Mouse (Mus musculus) heart, postnatal 0 days (tissue): Measurements from ENCODE around the gene Kcnq1. TPM values are rescaled to one million over a fixed set of nuclear protein-coding genes. Genes with fewer than 3 reads are reported as not detected.

Experiments
- ATAC-seq: fragments of 200-750 bp; cut with Nextera tagmentation; 2 replicates; pipeline ENCODE4 v1.8.0; 2017; ENCODE audit warnings: low read depth, moderate number of reproducible peaks, moderate library complexity; ENCODE audit not compliant: insufficient read depth
- DNase-seq: peaks from one replicate; pipeline ENCODE4 v3.0.0-alpha.2; 2016; ENCODE audit warnings: low spot score
- H3K27ac ChIP-seq: fragments of 300-500 bp; sonication (generic); 2 replicates; pipeline ENCODE4 v1.5.1; 2014; ENCODE audit warnings: low read depth, mild to moderate bottlenecking
- H3K27me3 ChIP-seq: fragments of 300-500 bp; sonication (generic); 2 replicates; pipeline ENCODE4 v1.6.1; 2014; ENCODE audit warnings: low read length, mixed read lengths; ENCODE audit not compliant: control insufficient read depth, insufficient read depth
- H3K36me3 ChIP-seq: fragments of 300-500 bp; sonication (generic); replicated peaks from 2 replicates; pipeline ENCODE4 v1.6.1; 2014; ENCODE audit warnings: low read length, mixed read lengths; ENCODE audit not compliant: control insufficient read depth, insufficient read depth
- H3K4me1 ChIP-seq: fragments of 300-500 bp; sonication (generic); 2 replicates; pipeline ENCODE4 v1.6.1; 2014; ENCODE audit warnings: antibody characterized with exemption; ENCODE audit not compliant: control insufficient read depth, insufficient read depth
- H3K4me2 ChIP-seq: fragments of 300-500 bp; sonication (generic); 2 replicates; pipeline ENCODE4 v1.6.1; 2014; ENCODE audit warnings: low read depth, mild to moderate bottlenecking, low read length, moderate library complexity
- H3K4me3 ChIP-seq: fragments of 300-500 bp; sonication (generic); 2 replicates; pipeline ENCODE4 v1.5.1; 2014; ENCODE audit warnings: low read depth, low read length
- H3K9ac ChIP-seq: fragments of 300-500 bp; sonication (generic); replicated peaks from 2 replicates; pipeline ENCODE4 v1.6.1; 2014; ENCODE audit warnings: low read depth, low read length, mixed read lengths
- H3K9me3 ChIP-seq: fragments of 300-500 bp; sonication (generic); replicated peaks from 2 replicates; pipeline ENCODE4 v1.6.1; 2016; ENCODE audit warnings: low read length; ENCODE audit not compliant: control insufficient read depth
- CTCF ChIP-seq: IDR thresholded peaks from 2 replicates; pipeline ENCODE4 v1.5.1; 2016; ENCODE audit warnings: antibody characterized with exemption, control low read depth, low read depth
- EP300 ChIP-seq: IDR thresholded peaks from 2 replicates; pipeline ENCODE4 v1.6.1; 2016; ENCODE audit warnings: antibody characterized with exemption, low read depth
- WGBS: fragments of 180-500 bp; shearing (Covaris S2); extraction: QIAGEN DNeasy Blood & Tissue Kit; methylation state at CpG from one replicate; pipeline ENCODE4 v1.1.7; 2014; 5-methylcytosine and 5-hydroxymethylcytosine counted together
- polyA plus RNA-seq: library from polyadenylated mRNA; unstranded; fragments of >200 nt; fragmentation: Nextera tagmentation; extraction: Ambion mirVana; gene quantifications from 2 replicates; pipeline ENCODE4 v1.2.1, GENCODE M21; 2015
- total RNA-seq: library from RNA; depleted of rRNA; stranded (reverse); fragments of >200 nt; gene quantifications from 2 replicates; pipeline ENCODE4 v1.2.3, GENCODE M21; 2014; ENCODE audit warnings: low replicate concordance; rRNA removed

Kcnq1 gene
- total and polyA plus RNA-seq, 2 experiments from 2014 or later: 37.2 to 75.9 TPM

GRCm38 (mm10) chr7:143467714-143468113 is 361.6 kb downstream of the Kcnq1 start:
- no peaks in the 10 kb centered on the region for H3K9me3 ChIP-seq
- no peak for ATAC-seq
- 33% methylated on average over 6 of the region's 6 CpGs for WGBS
- TF ChIP-seq CTCF (no peak), EP300 (no peak)
- no peak overlapping the region for H3K4me3 ChIP-seq
- no peak overlapping the region for H3K9ac ChIP-seq
- H3K4me2 ChIP-seq: no peak overlapping the region
- peaks cover 10% of the 10 kb centered on the region; the same call in 1 of the 2 replicates for H3K4me1 ChIP-seq
- no peak overlapping the region for H3K27ac ChIP-seq
- DNase-seq: no peak
- H3K36me3 ChIP-seq: no peaks in the 10 kb centered on the region
- H3K27me3 ChIP-seq: no peaks in the 10 kb centered on the region

GRCm38 (mm10) chr7:143469946-143470345 is 363.8 kb downstream of the Kcnq1 start:
- H3K36me3 ChIP-seq: no peaks in the 10 kb centered on the region
- H3K4me2 ChIP-seq: no peak overlapping the region
- no peak overlapping the region for H3K9ac ChIP-seq
- WGBS: 10% methylated on average over 8 of the region's 8 CpGs
- no peak overlapping the region for H3K27ac ChIP-seq
- no peak overlapping the region for H3K4me3 ChIP-seq
- DNase-seq: peak; percentile 70
- no peaks in the 10 kb centered on the region for H3K4me1 ChIP-seq
- ATAC-seq: peak; percentile 47; the same call in 1 of the 2 replicates
- no peaks in the 10 kb centered on the region for H3K27me3 ChIP-seq
- no peaks in the 10 kb centered on the region for H3K9me3 ChIP-seq
- TF ChIP-seq CTCF (peak; percentile 87), EP300 (no peak)

- no peaks in the 10 kb centered on the region for H3K36me3 ChIP-seq
- no peak within 1 kb of the TSS for H3K4me3 ChIP-seq
- no peak within 1 kb of the TSS for H3K27ac ChIP-seq
- DNase-seq (peak; percentile 28), ATAC-seq (no peak)
- no peaks in the 10 kb centered on the region for H3K27me3 ChIP-seq
- no peak within 1 kb of the TSS for H3K4me2 ChIP-seq
- WGBS: 27% methylated on average over 4 of the region's 4 CpGs
- no peaks in the 10 kb centered on the region for H3K9me3 ChIP-seq
- H3K9ac ChIP-seq: no peak within 1 kb of the TSS
- TF ChIP-seq CTCF (no peak), EP300 (no peak)
- no peaks in the 10 kb centered on the region for H3K4me1 ChIP-seq
Observed at GRCm38 (mm10) chr7:143473347-143474101, 367.4 kb downstream of the Kcnq1 start, which contains the start of gene Slc22a18. Gene Slc22a18, plus strand, starts transcription at chr7:143473736.

GRCm38 (mm10) chr7:143474811-143475210 is 368.6 kb downstream of the Kcnq1 start:
- no peak overlapping the region for H3K9ac ChIP-seq
- H3K4me3 ChIP-seq: no peak overlapping the region
- no peak overlapping the region for H3K27ac ChIP-seq
- no peak for DNase-seq
- H3K4me2 ChIP-seq: no peak overlapping the region
- TF ChIP-seq CTCF (no peak), EP300 (no peak)
- H3K4me1 ChIP-seq: no peaks in the 10 kb centered on the region
- no peaks in the 10 kb centered on the region for H3K9me3 ChIP-seq
- no peak for ATAC-seq
- WGBS: 38% methylated on average over 10 of the region's 10 CpGs
- no peaks in the 10 kb centered on the region for H3K27me3 ChIP-seq
- H3K36me3 ChIP-seq: no peaks in the 10 kb centered on the region

- Histone ChIP-seq H3K4me1 (no peaks in the 10 kb centered on the region), H3K36me3 (no peaks in the 10 kb centered on the region), H3K27me3 (0 out of 2 replicates have a peak, but pooled peaks cover 2% of the 10 kb centered on the region), H3K9ac (no peak overlapping the region), H3K4me3 (no peak overlapping the region), H3K4me2 (no peak overlapping the region), H3K9me3 (no peaks in the 10 kb centered on the region), H3K27ac (no peak overlapping the region)
- DNase-seq: no peak
- ATAC-seq: no peak
- TF ChIP-seq CTCF (no peak), EP300 (no peak)
- WGBS: 49% methylated on average over 11 of the region's 11 CpGs
Observed at GRCm38 (mm10) chr7:143475876-143476275, 369.7 kb downstream of the Kcnq1 start.

Other genes starting within 250 kb of the Kcnq1 start
- 0.15 TPM in 2 replicates for gene Th, start 175.2 kb upstream of the Kcnq1 start, total RNA-seq
- gene Th, start 175.2 kb upstream of the Kcnq1 start, polyA plus RNA-seq: 0.19 and 0.81 TPM in 2 replicates
- not detected in 2 replicates for gene Ascl2, start 137.1 kb upstream of the Kcnq1 start, total RNA-seq
- gene Ascl2, start 137.1 kb upstream of the Kcnq1 start, polyA plus RNA-seq: not detected in 2 replicates
- 0.46 and 0.50 TPM in 2 replicates for gene Tspan32, start 101.3 kb upstream of the Kcnq1 start, total RNA-seq
- gene Tspan32, start 101.3 kb upstream of the Kcnq1 start, polyA plus RNA-seq: 1.1 and 1.7 TPM in 2 replicates
- 1,221 and 1,316 TPM in 2 replicates for gene Cd81, start 53.6 kb upstream of the Kcnq1 start, total RNA-seq
- 793 and 811 TPM in 2 replicates for gene Cd81, start 53.6 kb upstream of the Kcnq1 start, polyA plus RNA-seq
- 61.9 and 71.7 TPM in 2 replicates for gene Tssc4, start 37.1 kb upstream of the Kcnq1 start, total RNA-seq
- 33.7 and 34.0 TPM in 2 replicates for gene Tssc4, start 37.1 kb upstream of the Kcnq1 start, polyA plus RNA-seq
- gene Trpm5, start 11.7 kb upstream of the Kcnq1 start, total RNA-seq: 0.61 and 2.1 TPM in 2 replicates
- 0.70 and 1.6 TPM in 2 replicates for gene Trpm5, start 11.7 kb upstream of the Kcnq1 start, polyA plus RNA-seq